13 mouse cellular contexts compared by ENCODE assay signal in genomic region chr11:4184251-4184952, GRCm38 (mm10). TPM values are rescaled to one million over a fixed set of nuclear protein-coding genes. Genes with fewer than 3 reads are reported as not detected.
DNase-seq lines count a peak whose midpoint lies in the region; ATAC-seq and TF ChIP-seq lines count a peak whose summit lies in the region.
"Had no signal": no experiment of that assay in that cellular context is flagged by ENCODE, and none has a peak within 500 bp of the region (broad histone marks: within the 10 kb centered on the region; RNA-seq: fewer than 3 reads in every experiment).

No protein-coding gene starts in this region.

- H3K27ac ChIP-seq in kidney, postnatal 0 days: no peak overlapping the region
- peak overlapping the region; percentile 81 for H3K27ac ChIP-seq in cortical plate, adult 2 months (ENCODE audit: insufficient read depth, low read length)

- WGBS in kidney, postnatal 0 days: 60% methylated on average over 4 of the region's 4 CpGs

- H3K4me3 ChIP-seq in kidney, postnatal 0 days (replicated peaks; ENCODE audit: low read depth, low read length): no peak overlapping the region
- H3K4me3 ChIP-seq in cortical plate, adult 2 months (ENCODE audit: insufficient read depth, low read length): no peak overlapping the region

- no peak for DNase-seq in kidney, postnatal 0 days (ENCODE audit: low spot score)
- no peak for DNase-seq in kidney, adult 9 months
- DNase-seq in 3T3-L1 (ENCODE audit: low read depth, low spot score) (peak; percentile 86), A20 (ENCODE audit: low read depth, low spot score) (peak; percentile 54)
- no peak for DNase-seq in urinary bladder, postnatal 25 days (ENCODE audit: low spot score)
- DNase-seq in layer of hippocampus, postnatal 25 days (ENCODE audit: extremely low spot score in 1 of 2, low spot score in 1 of 2): no peak
- DNase-seq: gastrocnemius, postnatal 36 days; heart, postnatal 36 days; lung, postnatal 14 days; right cerebral cortex, postnatal 4 days; thymus, adult 18-20 months had no signal

- H3K9ac ChIP-seq in kidney, postnatal 0 days (ENCODE audit: low read depth, low read length): no peak overlapping the region

- H3K4me2 ChIP-seq in kidney, postnatal 0 days (ENCODE audit: low read length): no peak overlapping the region

- ATAC-seq in kidney, postnatal 0 days (replicated peaks; ENCODE audit: low FRiP score, low read depth): no peak
- ATAC-seq: activated CD4-positive, CD25-positive, alpha-beta regulatory T cell, adult 4 months had no signal

- TF ChIP-seq POLR2A in cortical plate, adult 2 months (IDR thresholded peaks at IDR 0.05; ENCODE audit: extremely low read depth, insufficient read depth, low read length): no peak

- H3K9me3 ChIP-seq in kidney, postnatal 0 days (replicated peaks; ENCODE audit: low read length): no peaks in the 10 kb centered on the region

- H3K4me1 ChIP-seq in kidney, postnatal 0 days (replicated peaks; ENCODE audit: insufficient read depth, low read length): peaks cover 14% of the 10 kb centered on the region
- peaks cover 10% of the 10 kb centered on the region; the same call in 1 of the 2 replicates for H3K4me1 ChIP-seq in cortical plate, adult 2 months (ENCODE audit: control insufficient read depth, insufficient read depth, low read length)

- TF ChIP-seq CTCF in kidney, postnatal 0 days (IDR thresholded peaks at IDR 0.05; ENCODE audit: low read depth): peak; percentile 40; the same call in 1 of the 2 replicates
- no peak for TF ChIP-seq CTCF in cortical plate, adult 2 months (IDR thresholded peaks at IDR 0.05; ENCODE audit: extremely low read depth, insufficient read depth, low read length)

- H3K27me3 ChIP-seq in kidney, postnatal 0 days (ENCODE audit: insufficient read depth, low read length): no peaks in the 10 kb centered on the region

- peaks cover 28% of the 10 kb centered on the region for H3K36me3 ChIP-seq in kidney, postnatal 0 days (ENCODE audit: insufficient read depth, low read length)

RNA-seq across cellular contexts. Expression of gene Tbc1d10a, which starts 2.2 kb away (rescaled TPM):
- polyA plus RNA-seq in kidney, postnatal 0 days (2015; fragmentation: Nextera tagmentation; extraction: Ambion mirVana): 40.6 and 41.1 TPM in 2 replicates
- 46.7 and 49.6 TPM in 2 replicates for polyA plus RNA-seq in cortical plate, adult 2 months (2012; rRNA removed)
- total RNA-seq in layer of hippocampus, postnatal 25 days (2021): 10 to 100 TPM; 29.2 to 32.7 TPM

RNA-seq across cellular contexts. Expression of gene Sf3a1, which starts 24.3 kb away (rescaled TPM):
- polyA plus RNA-seq in kidney, postnatal 0 days (2015; fragmentation: Nextera tagmentation; extraction: Ambion mirVana): 31.2 and 31.3 TPM in 2 replicates
- polyA plus RNA-seq in cortical plate, adult 2 months (2012; rRNA removed): 38.8 and 39.0 TPM in 2 replicates
- 10 to 100 TPM; 68.8 to 69.2 TPM for total RNA-seq in layer of hippocampus, postnatal 25 days (2021)

RNA-seq across cellular contexts. Expression of gene Ccdc157, which starts 24.3 kb away (rescaled TPM):
- polyA plus RNA-seq in kidney, postnatal 0 days (2015; fragmentation: Nextera tagmentation; extraction: Ambion mirVana): 5.9 and 6.0 TPM in 2 replicates
- polyA plus RNA-seq in cortical plate, adult 2 months (2012; rRNA removed): 19.0 and 19.1 TPM in 2 replicates
- total RNA-seq in layer of hippocampus, postnatal 25 days (2021): 10 to 100 TPM; 10.7 to 10.9 TPM

RNA-seq across cellular contexts. Expression of gene Castor1, which starts 33.6 kb away (rescaled TPM):
- polyA plus RNA-seq in kidney, postnatal 0 days (2015; fragmentation: Nextera tagmentation; extraction: Ambion mirVana): 6.5 and 6.7 TPM in 2 replicates
- 3.8 and 5.4 TPM in 2 replicates for polyA plus RNA-seq in cortical plate, adult 2 months (2012; rRNA removed)
- 1 to 10 TPM; 6.0 to 6.1 TPM for total RNA-seq in layer of hippocampus, postnatal 25 days (2021)

RNA-seq across cellular contexts. Expression of gene Rnf215, which starts 49.4 kb away (rescaled TPM):
- polyA plus RNA-seq in kidney, postnatal 0 days (2015; fragmentation: Nextera tagmentation; extraction: Ambion mirVana): 29.8 and 30.9 TPM in 2 replicates
- 34.9 and 36.5 TPM in 2 replicates for polyA plus RNA-seq in cortical plate, adult 2 months (2012; rRNA removed)
- total RNA-seq in layer of hippocampus, postnatal 25 days (2021): 10 to 100 TPM; 31.1 to 31.2 TPM

Comparison
In these comparisons a context has a peak if more than half of its experiments do, and no peak if none do; other contexts are left out.
1. DNase-seq: peak in 3T3-L1 (single experiment) and A20 (single experiment); none in kidney, postnatal 0 days (single experiment), kidney, adult 9 months (single experiment), urinary bladder, postnatal 25 days (single experiment) and layer of hippocampus, postnatal 25 days (0 of 2).